Mouse (Mus musculus): ENCODE results near the gene Tnfrsf9.

Tnfrsf9 gene

DNA sequence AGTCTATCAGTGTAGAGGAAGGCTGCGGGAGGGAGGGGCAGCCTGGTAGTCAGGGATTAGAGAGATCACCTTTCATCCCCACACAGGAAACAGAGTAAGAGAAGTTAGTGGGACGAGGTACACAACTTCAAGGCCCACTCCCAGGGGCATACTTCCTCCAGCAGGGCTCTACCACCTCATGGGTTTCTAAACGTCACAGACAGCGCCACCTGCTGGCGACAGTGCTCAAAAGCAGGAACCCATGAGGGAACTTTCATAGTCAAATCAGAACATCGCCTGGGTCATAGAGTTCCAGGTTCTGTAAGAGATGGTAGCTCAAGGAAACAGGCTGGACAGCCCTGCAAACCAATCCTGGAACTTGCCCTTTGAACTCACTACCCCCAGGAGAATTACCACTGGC, 75.8 kb downstream of the Tnfrsf9 start:
- DNase-seq (ENCODE audit: low read depth, low spot score), result no peak

Data from retina, adult 2 months (tissue).